In the genomic region with DNA sequence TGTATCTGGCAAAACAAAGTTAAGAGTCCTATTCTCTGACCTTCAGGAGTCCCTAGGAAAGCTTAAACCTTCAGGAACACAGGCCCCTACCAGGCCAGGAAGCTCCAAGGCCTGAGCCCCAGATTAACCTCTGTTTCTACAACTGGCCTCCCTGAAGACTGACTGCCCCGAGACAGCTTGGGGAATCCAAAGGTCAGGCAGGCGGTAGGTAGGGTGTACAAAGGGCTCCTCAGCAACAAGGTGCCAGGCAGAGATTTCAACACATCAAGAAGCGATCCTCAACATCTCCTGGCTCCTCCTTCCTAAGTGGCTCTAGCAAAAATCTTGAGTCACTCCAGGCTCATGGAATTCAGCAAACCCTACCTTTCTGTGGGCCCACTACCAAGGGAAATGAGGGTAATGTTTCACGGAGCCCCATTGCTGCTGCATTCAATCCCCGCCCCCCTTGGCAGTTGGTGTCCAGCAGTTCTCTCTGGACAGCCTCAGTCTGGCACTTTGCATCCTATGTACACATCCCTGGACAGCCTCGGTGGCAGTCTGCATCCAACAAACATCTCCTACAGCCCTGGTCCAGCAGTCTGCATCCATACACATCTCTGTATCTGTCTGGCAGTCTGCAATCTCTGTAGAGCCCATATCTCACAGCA, we compare ENCODE assay signal across 8 mouse cellular contexts. TPM values are rescaled to one million over a fixed set of nuclear protein-coding genes. Genes with fewer than 3 reads are reported as not detected.
A peak's percentile ranks its signal among the peaks of the same experiment; 100 is the strongest.
DNase-seq lines count a peak whose midpoint lies in the region; ATAC-seq and TF ChIP-seq lines count a peak whose summit lies in the region.

No protein-coding gene starts in this region.

- no peak for TF ChIP-seq CTCF in lung, adult 2 months (IDR thresholded peaks at IDR 0.05; ENCODE audit: insufficient read depth, low read length)

- peak overlapping the region; percentile 77 for H3K9ac ChIP-seq in neural tube, embryonic 12.5 days

- ATAC-seq in neural tube, embryonic 12.5 days (ENCODE audit: low FRiP score, low read depth): no peak
- ATAC-seq in cerebellum, adult (ENCODE audit: insufficient number of reproducible peaks, low FRiP score, low TSS enrichment): no peak

- no peaks in the 10 kb centered on the region for H3K9me3 ChIP-seq in forebrain, embryonic 10.5 days
- H3K9me3 ChIP-seq in neural tube, embryonic 12.5 days: no peaks in the 10 kb centered on the region

- H3K36me3 ChIP-seq in forebrain, embryonic 10.5 days (replicated peaks): peaks cover 43% of the 10 kb centered on the region
- H3K36me3 ChIP-seq in neural tube, embryonic 12.5 days: peaks cover 39% of the 10 kb centered on the region

- H3K27ac ChIP-seq in forebrain, embryonic 10.5 days: peak overlapping the region; percentile 91
- H3K27ac ChIP-seq in neural tube, embryonic 12.5 days: no peak overlapping the region

- no peaks in the 10 kb centered on the region for H3K27me3 ChIP-seq in forebrain, embryonic 10.5 days (ENCODE audit: poor library complexity, severe bottlenecking)
- H3K27me3 ChIP-seq in neural tube, embryonic 12.5 days (replicated peaks): no peaks in the 10 kb centered on the region

- H3K4me1 ChIP-seq in lung, adult 2 months (ENCODE audit: control insufficient read depth, insufficient read depth, low read length): no peaks in the 10 kb centered on the region; the same call in 1 of the 2 replicates
- peaks cover 20% of the 10 kb centered on the region for H3K4me1 ChIP-seq in forebrain, embryonic 10.5 days
- H3K4me1 ChIP-seq in neural tube, embryonic 12.5 days: peaks cover 11% of the 10 kb centered on the region

- no peak for TF ChIP-seq POLR2A in lung, adult 2 months (IDR thresholded peaks at IDR 0.05; ENCODE audit: borderline replicate concordance, extremely low read depth, low read depth, low read length)

- no peak for DNase-seq in lung, adult 2 months
- no peak for DNase-seq in lung, adult 18-20 months
- DNase-seq in forebrain, embryonic 10.5 days (ENCODE audit: extremely low spot score, low spot score): no peak
- DNase-seq in kidney, postnatal 10 days: peak; percentile 48
- DNase-seq in layer of hippocampus, adult 8-10 months (ENCODE audit: low spot score in 2 of 2): no peak
- DNase-seq in thymus, postnatal 36 days: no peak

- 42% methylated on average over 6 of the region's 6 CpGs for WGBS in lung, adult 2 months
- 67% methylated on average over 6 of the region's 6 CpGs for WGBS in forebrain, embryonic 10.5 days
- WGBS in neural tube, embryonic 12.5 days: 64% methylated on average over 6 of the region's 6 CpGs

- peak overlapping the region; percentile 80 for H3K4me2 ChIP-seq in neural tube, embryonic 12.5 days (replicated peaks)

- H3K4me3 ChIP-seq in lung, adult 2 months (replicated peaks; ENCODE audit: extremely low read depth, low read depth, low read length): peak overlapping the region; percentile 51
- peak overlapping the region; percentile 90 for H3K4me3 ChIP-seq in forebrain, embryonic 10.5 days
- H3K4me3 ChIP-seq in neural tube, embryonic 12.5 days: peak overlapping the region; percentile 76

RNA-seq across cellular contexts. Expression of a gene that starts 0.9 kb away (rescaled TPM):
- 62.8 and 65.4 TPM in 2 replicates for polyA plus RNA-seq in lung, adult 2 months (2012; rRNA removed)
- 83.6 and 91.4 TPM in 2 replicates for polyA plus RNA-seq in forebrain, embryonic 10.5 days (2016; fragmentation: Nextera tagmentation; extraction: Ambion mirVana)
- polyA plus RNA-seq in neural tube, embryonic 12.5 days (2016; fragmentation: Nextera tagmentation; extraction: Ambion mirVana): 74.0 and 74.8 TPM in 2 replicates
- 10 to 100 TPM; 48.6 to 60.0 (median 54.5) TPM for total RNA-seq in layer of hippocampus, adult 8-10 months (2022)

RNA-seq across cellular contexts. Expression of a gene that starts 22.6 kb away (rescaled TPM):
- 17.9 and 21.8 TPM in 2 replicates for polyA plus RNA-seq in lung, adult 2 months (2012; rRNA removed)
- polyA plus RNA-seq in forebrain, embryonic 10.5 days (2016; fragmentation: Nextera tagmentation; extraction: Ambion mirVana): 26.6 and 29.7 TPM in 2 replicates
- 23.2 and 23.5 TPM in 2 replicates for polyA plus RNA-seq in neural tube, embryonic 12.5 days (2016; fragmentation: Nextera tagmentation; extraction: Ambion mirVana)
- total RNA-seq in layer of hippocampus, adult 8-10 months (2022): 10 to 100 TPM; 21.4 to 31.1 (median 26.2) TPM

RNA-seq across cellular contexts. Expression of a gene that starts 28.2 kb away (rescaled TPM):
- 34.8 and 45.0 TPM in 2 replicates for polyA plus RNA-seq in lung, adult 2 months (2012; rRNA removed)
- polyA plus RNA-seq in forebrain, embryonic 10.5 days (2016; fragmentation: Nextera tagmentation; extraction: Ambion mirVana): 16.6 and 17.4 TPM in 2 replicates
- polyA plus RNA-seq in neural tube, embryonic 12.5 days (2016; fragmentation: Nextera tagmentation; extraction: Ambion mirVana): 29.2 and 32.4 TPM in 2 replicates
- total RNA-seq in layer of hippocampus, adult 8-10 months (2022): 10 to 100 TPM; 88.0 to 97.6 (median 92.3) TPM

RNA-seq across cellular contexts. Expression of a gene that starts 28.9 kb away (rescaled TPM):
- 110 and 135 TPM in 2 replicates for polyA plus RNA-seq in lung, adult 2 months (2012; rRNA removed)
- polyA plus RNA-seq in forebrain, embryonic 10.5 days (2016; fragmentation: Nextera tagmentation; extraction: Ambion mirVana): 529 and 531 TPM in 2 replicates
- 351 and 444 TPM in 2 replicates for polyA plus RNA-seq in neural tube, embryonic 12.5 days (2016; fragmentation: Nextera tagmentation; extraction: Ambion mirVana)
- 100 to 1,000 TPM; 192 to 208 (median 196) TPM for total RNA-seq in layer of hippocampus, adult 8-10 months (2022)
